Mouse (Mus musculus): ENCODE measurements around the gene Ube2s.
"Not testable (repeated sequence)": the region's sequence is repeated elsewhere in the genome, so short reads cannot be mapped to it uniquely, and the experiment has no call there.

Gene Ube2s

DNA sequence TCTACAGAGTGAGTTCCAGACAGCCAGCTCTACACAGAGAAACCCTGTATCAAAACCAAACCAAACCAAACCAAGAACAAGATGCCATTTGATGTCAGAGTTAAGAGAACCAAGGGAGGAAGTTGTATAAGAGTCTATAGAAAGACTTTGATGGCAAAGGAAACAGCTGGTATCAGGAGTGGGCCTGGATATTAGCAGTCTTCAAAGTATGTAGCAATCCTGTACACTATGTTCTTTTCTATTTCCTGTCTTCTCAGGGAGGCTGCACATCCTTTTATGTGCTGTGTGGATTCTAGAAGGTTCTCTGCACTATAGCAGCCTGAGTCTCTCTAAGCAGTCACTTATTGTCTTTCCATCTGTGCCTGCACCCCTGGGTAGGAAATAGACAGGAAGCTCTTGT, 4.2 kb upstream of the Ube2s start:
- DNase-seq, result peak; percentile 34

DNA sequence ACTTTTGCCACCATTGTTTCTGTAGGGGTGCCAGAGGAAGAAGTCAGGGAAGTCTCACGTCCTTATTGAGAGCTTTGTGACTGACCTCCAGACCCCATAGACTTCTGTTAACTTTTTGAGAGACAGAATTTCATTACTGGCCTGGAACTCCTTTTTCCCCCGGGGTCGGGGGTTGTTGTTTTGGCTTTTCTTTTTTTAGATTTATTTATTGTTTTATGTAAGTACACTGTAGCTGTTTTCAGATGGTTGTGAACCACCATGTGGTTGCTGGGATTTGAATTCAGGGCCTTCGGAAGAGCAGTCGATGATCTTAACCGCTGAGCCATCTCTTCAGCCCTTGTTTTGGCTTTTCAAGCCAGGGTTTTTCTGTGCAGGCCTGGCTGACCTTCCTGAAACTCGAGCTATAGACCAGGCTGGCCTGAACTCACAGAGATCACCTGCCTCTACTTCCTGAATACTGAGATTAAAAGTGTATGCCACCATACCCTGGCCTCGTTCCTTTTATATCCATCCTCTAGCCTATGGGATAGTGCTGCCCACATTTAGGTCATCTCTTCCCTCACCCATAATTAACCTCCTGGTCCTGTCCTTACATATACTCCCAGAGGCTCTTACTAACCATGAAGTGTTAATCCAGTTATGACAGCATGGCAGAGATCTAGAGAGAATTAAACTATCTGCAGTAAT, 858 bp upstream of the Ube2s start:
- no peak for DNase-seq

DNA sequence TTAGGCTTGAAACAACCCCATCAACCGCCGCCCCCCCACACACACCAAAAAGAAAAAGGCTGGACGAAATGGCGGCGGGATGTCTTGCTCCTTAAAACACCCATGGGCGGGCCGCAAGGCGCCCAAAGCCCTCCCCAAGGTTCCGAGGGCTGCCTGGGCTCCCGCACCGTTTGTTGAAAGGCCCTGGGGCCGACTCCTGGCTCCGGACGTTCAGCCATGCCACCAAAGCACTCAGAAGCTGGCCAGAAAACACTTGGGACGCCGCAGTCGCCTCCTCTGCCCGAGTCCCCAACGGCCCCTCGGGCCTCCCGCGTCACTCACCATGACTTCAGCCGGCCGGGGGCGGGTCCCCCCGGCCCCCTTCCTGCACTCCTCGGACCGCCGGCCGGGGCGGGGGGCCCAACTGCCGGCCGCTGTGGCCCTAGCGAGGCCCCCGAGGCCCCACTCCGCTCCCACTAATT, 518 bp downstream of the Ube2s start:
- DNase-seq, result no peak

DNA sequence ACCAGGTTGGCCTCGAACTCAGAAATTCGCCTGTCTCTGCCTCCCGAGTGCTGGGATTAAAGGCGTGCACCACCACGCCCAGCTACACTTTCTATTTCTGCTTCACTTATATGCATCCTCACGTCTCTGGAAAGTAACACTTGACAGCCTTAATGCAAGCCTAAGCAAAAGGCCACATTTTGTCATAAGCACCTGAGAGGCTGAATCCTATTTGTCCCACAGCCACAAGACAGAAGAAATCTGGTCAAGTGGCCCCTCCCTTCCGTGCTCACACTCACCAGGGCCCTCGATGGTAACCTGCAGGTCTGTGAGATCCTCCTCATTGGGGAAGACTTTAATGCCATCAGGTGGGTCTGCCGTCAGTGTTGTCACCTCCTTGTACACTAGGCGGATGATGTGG, 1.3 kb downstream of the Ube2s start:
- DNase-seq, result not testable (repeated sequence)

DNA sequence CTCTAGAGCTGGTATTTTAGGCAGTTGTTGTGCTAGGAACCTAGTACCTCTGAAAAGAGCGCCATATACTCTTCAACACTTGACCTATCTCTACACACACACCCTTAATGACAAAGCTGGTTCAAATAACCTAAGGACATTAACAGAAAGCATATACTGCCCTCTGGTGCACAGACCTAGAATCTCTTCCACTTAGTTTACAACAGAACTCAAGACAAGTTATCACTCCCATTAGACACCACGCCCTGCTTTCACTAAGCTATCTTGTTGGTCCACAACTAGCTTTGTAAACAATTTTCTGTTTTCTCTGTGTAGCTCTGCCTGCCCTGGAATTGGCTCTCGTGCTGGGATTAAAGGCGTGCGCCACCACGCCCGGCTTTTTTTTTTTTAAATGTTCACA, 5.7 kb downstream of the Ube2s start:
- DNase-seq, result peak; percentile 51

DNA sequence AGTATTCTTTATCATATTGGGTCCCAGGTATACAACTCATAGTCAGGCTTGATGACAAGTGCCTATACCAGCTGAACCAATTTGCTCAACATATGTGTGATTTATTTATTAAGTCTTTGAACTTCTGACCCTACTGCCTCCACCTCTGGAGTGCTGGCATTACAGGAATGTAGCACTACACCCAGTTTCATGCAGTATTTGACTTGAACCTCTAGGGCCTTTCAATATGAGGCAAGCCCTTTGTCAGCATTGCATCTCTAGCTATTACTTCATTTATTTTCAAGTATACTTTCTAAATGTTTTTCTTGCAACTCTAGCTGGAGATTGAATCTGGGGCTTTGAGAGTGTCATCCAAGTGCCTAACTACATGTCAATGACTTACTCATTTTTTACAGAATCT, 10.1 kb downstream of the Ube2s start:
- no peak for DNase-seq

DNA sequence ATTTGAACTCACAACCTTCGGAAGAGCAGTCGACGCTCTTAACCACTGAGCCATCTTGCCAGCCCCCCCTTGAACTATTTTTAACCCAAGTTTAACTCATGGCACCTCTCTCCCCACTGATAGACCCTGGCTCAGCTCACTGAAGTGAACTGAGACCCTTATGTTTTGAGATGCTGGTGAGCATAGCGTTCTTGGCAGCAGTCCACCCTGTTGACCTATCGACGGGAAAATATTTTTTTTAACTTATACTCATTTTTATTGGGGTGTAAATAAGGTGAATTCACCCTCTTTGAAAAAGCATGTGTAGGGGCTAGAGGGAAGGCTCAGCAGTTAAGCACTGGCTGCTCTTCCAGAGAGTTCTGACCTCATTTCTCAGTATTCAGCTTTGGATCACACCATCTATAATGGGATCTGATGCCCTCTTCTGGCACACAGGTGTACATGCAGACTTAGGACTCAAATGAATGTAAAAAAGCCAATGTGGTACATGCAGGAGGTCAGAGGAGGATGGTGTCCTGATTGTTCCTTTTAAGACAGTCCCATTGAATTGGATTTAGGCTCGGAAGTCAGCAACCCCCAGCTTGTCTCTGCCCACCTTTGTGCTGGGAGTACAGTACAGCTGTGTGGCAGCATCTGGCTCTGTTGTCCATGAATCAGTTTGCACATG, 16.5 kb downstream of the Ube2s start:
- peak; percentile 21 for DNase-seq

DNA sequence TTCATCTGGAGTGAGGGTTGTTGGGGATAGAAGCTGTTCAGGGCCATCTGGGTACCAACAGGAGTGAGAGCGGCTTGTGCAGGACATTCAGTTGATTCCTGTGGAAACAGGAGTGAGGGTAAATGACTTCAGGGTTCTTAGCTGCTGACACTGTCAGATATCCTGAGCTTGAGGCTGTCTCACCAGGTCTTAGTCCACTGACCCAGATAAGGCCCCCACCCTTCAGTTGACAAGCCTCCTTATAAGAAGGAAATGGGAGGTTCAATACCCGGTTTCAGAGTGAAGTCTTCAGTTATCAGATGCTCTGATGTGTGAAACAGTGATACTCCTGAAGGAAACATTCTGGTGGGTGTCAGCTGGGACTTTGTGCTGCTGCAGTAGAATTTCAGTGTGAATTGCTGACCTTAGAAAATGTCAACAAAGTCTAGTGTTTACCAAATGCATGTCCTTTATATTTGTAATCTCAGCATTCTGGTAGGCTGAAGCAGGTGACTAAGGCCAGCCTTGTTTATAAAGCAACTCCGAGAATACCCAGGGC, 17.7 kb downstream of the Ube2s start:
- DNase-seq, result no peak

DNA sequence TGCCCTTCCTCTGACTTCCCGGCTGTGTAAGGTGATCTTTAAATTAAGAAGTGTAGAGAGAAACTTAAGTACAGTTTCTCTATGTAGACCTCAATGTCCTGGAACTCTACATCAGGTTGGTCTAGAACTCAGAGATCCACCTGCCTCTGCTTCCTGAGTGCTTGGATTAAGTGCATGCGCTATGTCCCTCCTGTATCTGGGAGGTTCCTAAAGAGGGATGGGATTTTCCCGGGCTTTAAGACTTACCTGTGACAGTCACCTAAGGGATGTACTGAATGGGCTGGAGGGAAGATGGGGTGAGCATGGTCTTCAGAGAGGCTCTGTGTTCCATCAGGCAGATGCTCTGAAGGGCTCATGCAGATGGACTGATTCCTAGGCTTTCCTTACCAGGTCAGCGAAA, 18.7 kb downstream of the Ube2s start:
- no peak for DNase-seq

DNA sequence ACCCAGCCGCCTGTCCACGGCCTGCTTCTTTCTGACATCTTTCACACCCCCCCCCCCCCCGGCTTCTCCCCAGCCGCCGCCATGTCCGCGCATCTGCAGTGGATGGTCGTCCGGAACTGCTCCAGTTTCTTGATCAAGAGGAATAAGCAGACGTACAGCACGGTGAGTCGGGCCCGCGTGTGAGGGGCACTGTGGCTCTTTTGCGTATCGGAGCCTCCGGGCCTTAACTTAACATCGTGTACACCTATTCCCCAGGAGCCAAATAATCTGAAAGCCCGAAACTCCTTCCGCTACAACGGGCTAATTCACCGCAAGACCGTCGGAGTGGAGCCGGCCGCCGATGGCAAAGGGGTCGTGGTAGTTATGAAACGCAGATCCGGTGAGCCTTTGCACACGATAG, 19.1 kb downstream of the Ube2s start:
- DNase-seq, result not testable (repeated sequence)

DNA sequence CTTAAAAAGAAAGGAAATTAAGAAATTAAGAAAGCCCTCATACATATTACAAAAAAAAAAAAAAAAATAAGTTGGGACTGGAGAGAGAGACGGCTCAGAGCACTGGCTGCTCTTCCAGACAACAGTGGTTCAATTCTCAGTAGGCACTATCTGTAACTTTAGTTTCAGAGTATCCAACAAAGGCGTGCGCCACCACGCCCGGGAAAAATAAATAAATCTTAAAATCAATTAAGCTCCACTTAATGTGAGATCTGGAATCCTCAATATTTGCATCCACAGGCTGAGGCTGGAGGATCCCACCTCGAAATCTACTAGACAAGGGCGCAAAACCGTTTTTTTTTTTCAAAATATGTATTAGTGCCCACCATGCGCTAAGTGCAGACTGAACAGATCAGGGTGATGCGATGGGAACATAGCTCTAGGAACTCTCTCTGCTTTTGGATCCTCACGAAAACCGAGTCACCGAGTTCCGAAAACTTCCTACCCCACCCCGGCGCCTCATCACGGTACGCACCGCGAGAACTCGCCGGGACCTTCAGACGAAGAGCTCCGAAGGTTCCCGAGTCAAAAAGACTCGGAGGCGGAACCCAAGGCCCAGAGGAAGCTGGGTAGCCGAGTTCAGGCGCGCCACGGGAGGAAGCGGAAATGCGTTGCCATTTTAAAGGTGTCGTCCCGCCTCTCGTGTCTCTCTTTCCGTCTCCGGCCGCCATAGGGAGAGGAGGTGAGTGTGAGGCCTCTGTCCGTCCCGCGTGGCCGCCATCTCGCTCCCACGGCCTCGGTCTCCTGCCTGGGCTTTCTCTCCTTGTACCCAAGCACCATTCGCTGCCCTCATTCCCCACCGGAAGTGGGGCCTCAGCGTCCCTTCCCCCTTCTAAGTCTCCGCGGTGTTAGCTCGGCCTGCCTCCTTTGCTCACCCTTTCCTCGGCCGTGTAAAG, 19.8 kb downstream of the Ube2s start, which contains the start of gene Rpl28:
Rpl28 (plus strand) TSS at position 597 of the 935 bp plus-strand sequence.
- DNase-seq, result peak; percentile 95

DNA sequence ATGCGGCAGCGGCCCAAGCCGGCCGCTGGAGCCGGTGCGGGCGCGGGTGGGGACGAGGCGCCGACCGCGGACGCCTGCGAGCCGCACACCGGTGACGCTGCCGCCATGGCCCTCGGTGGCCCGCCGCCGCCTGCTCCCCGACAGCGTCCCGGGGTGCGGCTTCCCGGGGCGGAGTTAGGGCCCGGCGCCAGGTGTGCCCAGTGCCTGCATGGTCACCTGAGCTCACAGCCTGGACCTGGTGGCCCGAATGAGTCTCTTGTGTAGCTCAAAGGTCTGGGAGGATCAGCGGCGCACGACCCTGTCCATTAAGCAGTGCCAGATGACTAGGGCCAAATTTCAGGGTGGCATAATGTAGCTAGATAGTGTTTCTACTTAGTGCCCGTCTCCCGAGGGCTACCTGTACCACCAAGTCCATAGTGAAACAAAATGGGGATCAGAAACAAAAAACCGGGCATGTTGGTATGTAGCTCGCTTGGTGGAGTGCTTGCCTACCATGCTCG, 22.9 kb downstream of the Ube2s start, which contains the start of gene Tmem238:
Tmem238 (minus strand) TSS at position 221 of the 500 bp plus-strand sequence.
- DNase-seq, result peak; percentile 25

DNA sequence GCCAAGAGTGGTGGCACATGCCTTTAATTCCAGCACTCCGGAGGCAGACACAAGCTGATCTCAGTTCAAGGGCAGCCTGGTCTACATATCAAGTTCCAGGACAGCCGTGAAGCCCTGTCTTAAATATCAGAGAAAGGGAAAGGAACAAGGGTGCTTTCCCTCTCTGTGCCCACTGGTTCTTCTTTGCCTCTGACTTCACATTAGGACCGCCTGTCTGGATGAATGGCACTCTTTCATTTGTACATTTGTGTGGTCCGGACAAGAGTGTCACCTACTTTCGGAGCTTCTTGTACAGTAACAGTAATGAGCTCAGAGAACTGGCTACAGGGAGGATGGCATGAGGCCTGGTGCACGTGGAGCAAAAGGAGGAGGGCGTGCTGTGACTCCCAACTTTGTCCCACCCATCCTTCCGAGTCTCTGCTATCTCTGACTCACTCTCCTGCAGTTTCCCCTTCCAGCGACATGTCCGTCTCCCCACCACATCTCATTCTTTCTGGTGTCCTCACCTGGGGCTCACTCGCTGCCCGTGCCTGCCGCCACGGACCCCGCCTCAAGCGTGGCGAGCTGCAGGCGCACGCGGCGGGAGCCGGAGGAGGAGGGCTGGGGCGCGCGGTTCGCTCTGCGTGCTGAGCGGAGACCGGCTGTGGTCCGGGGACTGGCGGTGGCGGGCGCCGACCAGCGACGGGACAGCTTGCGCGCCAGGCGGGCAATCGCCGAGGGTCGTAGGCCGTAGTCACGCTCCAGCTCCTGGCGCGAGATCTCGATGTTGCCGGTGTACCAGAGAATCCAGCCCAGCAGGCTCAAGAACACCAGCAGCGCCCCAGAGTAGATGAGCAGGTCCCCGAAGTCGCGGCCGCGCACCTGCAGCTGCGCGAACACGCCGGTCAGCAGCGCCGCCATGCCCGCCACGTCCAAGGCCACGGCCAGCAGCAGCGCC, 23.6 kb downstream of the Ube2s start:
- peak; percentile 50 for DNase-seq

DNA sequence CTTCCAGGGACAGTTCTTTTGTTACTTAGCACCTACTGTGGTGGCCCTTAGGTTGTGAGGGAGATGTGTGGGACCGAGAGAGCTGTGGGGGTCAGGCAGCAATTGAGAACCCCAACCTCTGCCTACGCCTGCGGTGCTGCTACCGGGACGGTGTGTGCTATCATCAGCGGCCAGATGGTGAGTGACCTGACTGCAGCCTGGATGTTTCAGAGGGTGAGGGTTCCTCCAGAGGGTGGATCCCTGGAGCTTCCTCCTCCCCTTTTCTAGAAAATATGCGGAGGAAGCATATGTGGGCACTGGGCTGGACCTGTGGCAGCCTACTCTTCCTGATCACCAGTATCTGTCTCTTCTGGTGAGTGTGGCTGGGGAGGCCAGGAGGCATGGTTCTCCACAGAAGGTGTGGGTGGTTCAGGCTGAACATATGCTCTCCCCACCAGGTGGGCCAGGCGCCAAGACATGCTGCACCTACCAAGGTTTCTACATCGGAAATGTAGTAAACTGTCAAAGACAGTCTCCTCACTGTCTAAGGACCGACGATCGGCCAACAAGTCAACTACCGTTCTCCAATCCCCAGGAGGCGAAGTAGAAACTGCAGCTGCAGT, 28.6 kb downstream of the Ube2s start:
- DNase-seq, result no peak

DNA sequence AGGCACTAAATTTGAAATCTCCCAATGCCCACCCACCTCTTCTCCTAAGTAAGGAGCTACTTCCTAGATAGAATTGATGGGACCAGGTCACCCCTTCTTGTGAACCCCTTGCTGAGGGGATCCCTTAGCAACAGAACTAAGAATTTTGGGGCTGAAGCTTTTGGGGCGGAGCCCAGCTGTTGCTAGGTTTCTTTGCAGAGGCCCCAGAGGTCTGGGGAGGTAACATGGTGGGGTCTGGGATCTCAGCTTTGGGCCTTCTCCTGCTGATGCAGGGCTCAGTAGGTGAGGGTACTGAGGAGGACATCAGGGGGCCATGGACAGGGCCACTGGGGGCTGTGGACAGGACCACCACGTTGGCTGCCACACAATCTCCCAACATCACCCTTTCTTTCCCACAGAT, 29.6 kb downstream of the Ube2s start, which contains the start of the genes Il11 and Tmem190:
Il11 (minus strand) TSS at position 101 of the 400 bp plus-strand sequence.
Tmem190 (plus strand) TSS at position 179 of the 400 bp plus-strand sequence.
- no peak for DNase-seq

DNA sequence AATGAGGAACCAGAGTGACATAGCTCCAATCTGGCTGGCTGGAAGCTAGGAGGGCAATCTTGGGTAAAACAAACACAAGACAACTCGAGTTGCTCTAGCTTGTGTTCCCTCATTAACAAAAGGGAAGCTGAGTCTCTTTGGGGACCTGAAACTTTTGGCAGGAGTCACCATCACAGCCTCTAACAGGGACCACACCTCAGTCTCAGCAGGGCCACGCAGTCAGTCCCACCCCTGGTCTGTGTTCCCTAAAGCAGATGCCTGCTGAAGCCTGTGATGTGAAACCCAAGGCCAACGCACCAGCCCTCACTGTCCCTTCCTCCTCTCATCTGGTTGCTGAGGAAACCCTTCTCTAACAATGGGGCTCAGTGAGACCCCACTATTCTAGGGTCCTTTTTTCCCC, 30.3 kb downstream of the Ube2s start:
- DNase-seq, result no peak

DNA sequence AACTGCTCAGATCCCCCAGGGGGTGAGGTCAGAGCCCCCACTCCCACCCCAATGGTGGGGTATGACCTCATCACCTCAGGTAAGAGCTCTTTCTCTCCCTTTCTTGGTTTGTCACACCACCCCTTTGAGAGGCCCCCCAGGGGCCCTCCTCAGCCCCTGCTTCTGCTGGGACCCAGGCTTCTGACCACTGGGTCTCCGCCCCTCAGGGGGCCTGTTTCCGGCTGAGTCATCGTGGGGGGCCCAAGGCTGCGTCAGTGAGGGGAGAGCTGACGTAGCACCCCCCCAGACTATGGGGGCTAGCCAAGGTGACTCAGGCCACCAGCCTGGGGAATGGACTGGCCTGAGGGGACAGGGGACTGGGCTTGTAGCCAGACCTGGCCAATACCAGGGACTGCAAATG, 32.5 kb downstream of the Ube2s start:
- no peak for DNase-seq

DNA sequence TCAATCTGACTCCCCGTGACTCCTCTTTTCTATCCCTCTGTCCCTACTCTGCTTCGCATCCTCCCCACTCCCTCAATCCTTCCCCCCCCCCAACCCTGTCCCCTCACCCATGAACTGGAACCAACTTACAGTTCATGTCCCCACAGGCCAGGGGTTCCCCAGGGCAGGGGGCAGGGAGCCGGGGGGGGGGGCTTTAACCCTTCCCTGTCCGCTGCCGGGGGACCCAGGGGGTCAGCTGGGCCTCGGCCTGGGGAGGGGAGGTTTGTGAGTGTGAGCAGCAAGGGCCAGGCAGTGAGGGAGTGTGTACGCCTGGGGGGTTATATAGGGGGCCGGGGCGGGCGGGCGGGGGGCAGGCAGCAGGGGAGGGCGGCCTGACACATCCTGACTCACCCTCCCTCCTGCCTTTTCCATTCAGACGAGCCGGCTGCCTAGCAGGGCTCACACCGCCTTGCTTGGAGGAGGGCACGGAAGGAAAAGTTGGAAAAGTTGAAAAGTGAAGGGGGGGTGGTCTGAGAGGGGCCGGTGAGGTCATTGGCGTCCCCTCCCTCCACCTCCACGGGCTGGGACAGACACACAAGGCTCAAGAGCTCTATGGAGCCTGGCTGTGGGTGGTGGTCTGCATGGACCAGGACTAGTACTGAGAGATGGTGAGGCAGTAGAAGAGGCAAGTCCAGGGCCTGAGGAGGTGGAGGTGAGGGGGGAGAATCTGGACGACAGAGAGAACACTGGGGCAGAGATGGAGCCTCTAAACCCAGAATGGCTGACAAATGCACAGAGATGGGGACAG, 34.3 kb downstream of the Ube2s start:
- DNase-seq, result no peak

DNA sequence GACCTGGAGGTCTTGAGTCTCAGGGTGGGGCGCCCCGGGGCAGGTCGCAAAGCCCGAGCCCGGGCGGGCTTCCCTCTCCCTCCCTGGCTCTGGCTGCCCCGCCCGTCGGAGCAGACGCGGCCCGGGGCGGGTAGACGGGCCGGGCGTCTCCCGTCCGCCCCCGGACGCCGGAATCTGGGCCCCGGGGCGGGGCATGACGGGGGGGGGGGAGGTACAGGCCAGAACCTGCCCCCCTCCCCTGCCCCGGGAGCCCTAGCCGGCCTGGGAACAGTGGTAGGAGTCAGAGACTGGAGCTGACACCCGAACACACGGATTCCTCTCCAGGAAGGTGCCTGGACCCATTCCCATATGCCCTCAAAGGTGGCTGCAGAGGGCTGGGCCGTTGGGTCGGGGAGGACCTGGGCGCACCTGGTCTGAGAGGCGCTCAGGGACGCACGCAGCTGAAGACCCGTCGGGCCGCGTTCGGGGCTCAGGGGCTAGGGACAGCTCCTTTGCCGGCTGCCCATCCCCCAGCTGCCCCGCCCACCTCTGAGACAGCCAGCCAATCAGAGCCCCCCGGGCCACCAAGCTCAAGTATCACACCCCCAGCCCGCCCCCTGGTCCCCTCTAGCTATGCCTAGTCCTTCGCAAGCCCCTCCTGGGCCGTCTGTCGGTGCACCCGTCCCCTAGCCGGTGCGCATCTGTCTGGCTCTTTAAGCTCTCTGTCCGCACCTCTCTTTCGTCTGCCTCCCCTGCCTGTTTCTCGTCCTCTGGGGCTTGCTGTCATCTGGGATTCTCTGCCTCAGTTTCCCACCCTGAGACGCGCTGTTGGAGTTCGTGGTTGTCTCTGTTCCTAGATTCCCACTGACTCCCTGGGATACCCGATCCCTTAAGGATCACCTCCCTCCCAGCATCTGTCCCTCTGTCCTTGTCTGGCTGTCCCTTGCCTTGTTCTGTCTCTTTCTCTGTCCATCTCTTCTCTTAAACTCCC, 35.2 kb downstream of the Ube2s start:
- peak; percentile 59 for DNase-seq
